Mouse (Mus musculus) G1E (cell line): ENCODE results near the gene Cnst. TPM values are rescaled to one million over a fixed set of nuclear protein-coding genes. Genes with fewer than 3 reads are reported as not detected.

Experiments
- ATAC-seq: 2 replicates; pipeline ENCODE4 v1.8.0; 2016; ENCODE audit warnings: mild to moderate bottlenecking; ENCODE audit not compliant: insufficient number of reproducible peaks, poor library complexity, low FRiP score, severe bottlenecking; ENCODE audit errors: extremely low read depth
- DNase-seq: peaks from one replicate; pipeline ENCODE4 v3.0.0; 2012; ENCODE audit warnings: low spot score
- H3K27me3 ChIP-seq: 2 replicates; pipeline ENCODE4 v1.6.1; 2012; ENCODE audit warnings: mild to moderate bottlenecking, low read length, inconsistent platforms; ENCODE audit not compliant: insufficient read depth
- H3K36me3 ChIP-seq: replicated peaks from 2 replicates; pipeline ENCODE3; 2012; ENCODE audit warnings: mild to moderate bottlenecking, inconsistent platforms
- H3K4me1 ChIP-seq: 2 replicates; pipeline ENCODE4 v1.6.1; 2012; ENCODE audit warnings: low read depth, low read length, inconsistent platforms, mixed read lengths; ENCODE audit not compliant: insufficient read depth
- H3K4me3 ChIP-seq: 2 replicates; pipeline ENCODE4 v1.5.1; 2012; ENCODE audit warnings: low read depth, mild to moderate bottlenecking, inconsistent platforms, low read length, moderate library complexity, mixed read lengths
- H3K9me3 ChIP-seq: replicated peaks from 2 replicates; pipeline ENCODE4 v1.6.1; 2012; ENCODE audit warnings: inconsistent platforms
- CTCF ChIP-seq: IDR thresholded peaks from 2 replicates; pipeline ENCODE4 v1.5.1; 2012; ENCODE audit warnings: low read depth, low read length, inconsistent platforms, mixed read lengths
- GATA1 ChIP-seq: IDR thresholded peaks from 2 replicates; pipeline ENCODE4 v1.6.1; 2012; ENCODE audit warnings: borderline replicate concordance, low read length, inconsistent platforms, mixed read lengths
- GATA2 ChIP-seq: IDR thresholded peaks from 2 replicates; pipeline ENCODE4 v1.6.1; 2012; ENCODE audit warnings: low read depth, low read length, inconsistent platforms, borderline replicate concordance
- POLR2AphosphoS5 ChIP-seq: IDR thresholded peaks from 2 replicates; pipeline ENCODE4 v1.6.1; 2012; ENCODE audit warnings: low read depth, low read length, inconsistent platforms; ENCODE audit not compliant: insufficient replicate concordance
- TAL1 ChIP-seq: conservative IDR thresholded peaks from 2 replicates; pipeline ENCODE4 v1.6.1; 2012; ENCODE audit warnings: low read depth, low read length, inconsistent platforms, mixed read lengths
- polyA plus RNA-seq: library from polyadenylated mRNA; stranded (reverse); fragments of >175 nt; gene quantifications from 2 replicates; pipeline ENCODE4 v1.2.3, GENCODE M21; 2012
- total RNA-seq, 2 experiments: library from RNA; stranded (forward) in 1 of 2; stranded (reverse) in 1 of 2; fragments of 200-1000 nt in 1 of 2; fragments of >200 nt in 1 of 2; fragmentation: Nextera tagmentation in 1 of 2; gene quantifications; 2 replicates each; pipeline ENCODE4 v1.2.3; 2014 to 2017

Cnst gene
- total and polyA plus RNA-seq, 3 experiments, result 14.4 to 32.9 (median 27.1) TPM

DNA sequence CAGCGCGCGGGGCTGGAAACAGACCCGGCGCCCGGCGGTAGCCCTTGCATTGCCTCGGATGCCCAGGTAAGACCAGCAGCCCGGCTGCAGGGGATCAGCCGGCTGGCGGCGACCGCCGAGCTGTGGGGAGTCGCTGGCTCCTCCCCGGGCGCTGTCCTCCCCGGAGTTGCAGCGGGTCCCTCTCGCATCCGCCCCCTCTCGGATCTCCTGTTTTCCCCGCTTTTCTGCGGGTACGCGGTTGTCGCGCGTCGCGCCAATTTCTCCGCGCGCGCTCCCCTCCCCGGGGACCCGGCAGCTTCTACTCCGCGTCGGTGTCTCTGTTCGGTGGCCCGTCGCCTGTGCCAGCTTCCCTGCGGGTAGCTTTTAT, 364 bp downstream of the Cnst start:
- Histone ChIP-seq H3K4me1 (peaks cover 62% of the 10 kb centered on the region), H3K9me3 (no peaks in the 10 kb centered on the region), H3K36me3 (peaks cover 45% of the 10 kb centered on the region), H3K27me3 (no peaks in the 10 kb centered on the region), H3K4me3 (peak overlapping the region; percentile 87)
- no peak for ATAC-seq
- TF ChIP-seq CTCF, result no peak
- no peak for TF ChIP-seq TAL1
- TF ChIP-seq GATA2, result no peak
- no peak for TF ChIP-seq GATA1
- TF ChIP-seq POLR2AphosphoS5, result no peak
- DNase-seq, result peak; percentile 77

DNA sequence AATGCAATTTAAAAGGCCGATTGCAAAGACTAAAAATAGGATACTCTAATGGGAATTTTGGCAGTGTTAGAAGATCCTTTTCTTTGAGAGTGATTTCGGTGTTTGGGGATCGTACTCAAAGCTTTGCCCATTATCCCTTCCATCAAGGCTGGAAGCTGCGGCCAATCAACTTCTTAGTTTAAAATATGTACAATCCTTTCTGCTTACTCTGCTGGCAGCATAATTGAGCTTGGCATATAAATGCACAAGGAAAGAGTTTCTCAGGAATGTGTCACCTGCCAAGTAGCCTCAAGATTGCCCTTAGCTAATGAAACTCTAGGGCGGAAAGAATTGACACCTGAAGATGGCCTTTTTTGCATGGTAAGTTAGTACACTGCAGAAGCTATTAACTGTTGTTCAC, 1.0 kb downstream of the Cnst start:
- no peaks in the 10 kb centered on the region for H3K9me3 ChIP-seq
- ATAC-seq (no peak), DNase-seq (no peak)
- H3K4me3 ChIP-seq, result peak overlapping the region; percentile 87
- TF ChIP-seq GATA1 (no peak), POLR2AphosphoS5 (no peak)
- H3K4me1 ChIP-seq, result peaks cover 66% of the 10 kb centered on the region
- H3K36me3 ChIP-seq, result peaks cover 42% of the 10 kb centered on the region
- H3K27me3 ChIP-seq, result no peaks in the 10 kb centered on the region

- H3K27me3 ChIP-seq, result no peaks in the 10 kb centered on the region
- no peaks in the 10 kb centered on the region for H3K9me3 ChIP-seq
- ATAC-seq (no peak), DNase-seq (no peak)
- peaks cover 72% of the 10 kb centered on the region for H3K4me1 ChIP-seq
- peaks cover 37% of the 10 kb centered on the region for H3K36me3 ChIP-seq
- TF ChIP-seq GATA1 (no peak), POLR2AphosphoS5 (no peak), CTCF (no peak), TAL1 (no peak), GATA2 (no peak)
- H3K4me3 ChIP-seq, result peak overlapping the region; percentile 68
These were observed 2.0 kb downstream of the Cnst start for GRCm38 (mm10) chr1:179548220-179548619.

DNA sequence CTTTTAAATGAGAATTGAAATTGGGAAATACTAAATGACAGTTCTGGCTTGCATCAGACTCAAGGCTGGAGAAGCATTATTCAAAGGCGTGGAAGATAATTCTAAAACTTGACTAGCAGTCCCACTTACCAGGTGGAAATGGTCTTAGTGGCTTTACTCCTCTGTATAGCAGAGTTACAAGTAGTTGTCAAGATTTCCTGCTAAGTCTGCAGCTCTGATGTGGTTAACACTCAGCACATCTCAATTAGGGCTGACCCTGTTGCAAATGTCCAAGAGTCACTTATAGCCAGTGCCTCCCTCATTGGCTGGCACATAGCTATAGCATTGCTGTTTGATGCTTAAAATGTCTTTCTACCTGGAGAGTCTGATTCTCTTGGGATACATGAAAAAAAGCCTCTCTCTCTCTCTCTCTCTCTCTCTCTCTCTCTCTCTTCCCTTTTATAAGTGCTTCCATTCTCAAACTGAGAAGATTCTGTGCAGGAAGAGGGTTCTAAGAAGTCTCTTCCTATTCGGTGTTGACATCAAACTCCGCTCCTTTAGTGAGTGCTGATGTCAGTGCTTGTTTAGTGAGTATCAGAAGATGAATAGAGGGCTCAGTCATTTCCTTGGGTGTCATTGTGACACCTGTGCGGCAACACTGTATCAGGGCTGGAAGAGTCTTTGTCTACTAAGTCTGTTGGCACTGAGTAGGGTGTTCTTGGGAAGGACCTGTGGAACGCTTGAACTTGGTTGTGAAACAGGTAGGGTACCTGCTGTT, 3.0 kb downstream of the Cnst start:
- peaks cover 30% of the 10 kb centered on the region for H3K36me3 ChIP-seq
- H3K27me3 ChIP-seq, result no peaks in the 10 kb centered on the region
- ATAC-seq (no peak), DNase-seq (no peak)
- peaks cover 73% of the 10 kb centered on the region for H3K4me1 ChIP-seq
- H3K9me3 ChIP-seq, result no peaks in the 10 kb centered on the region
- no peak overlapping the region for H3K4me3 ChIP-seq
- TF ChIP-seq TAL1 (no peak), POLR2AphosphoS5 (no peak), CTCF (no peak), GATA1 (no peak), GATA2 (no peak)

GRCm38 (mm10) chr1:179551336-179551735, 5.2 kb downstream of the Cnst start:
- peaks cover 32% of the 10 kb centered on the region for H3K36me3 ChIP-seq
- H3K4me3 ChIP-seq, result no peak overlapping the region; the same call in 1 of the 2 replicates
- ATAC-seq (peak; percentile 80), DNase-seq (peak; percentile 46)
- peaks cover 73% of the 10 kb centered on the region for H3K4me1 ChIP-seq
- H3K9me3 ChIP-seq, result no peaks in the 10 kb centered on the region
- TF ChIP-seq GATA1, result no peak
- TF ChIP-seq TAL1, result peak; percentile 82
- TF ChIP-seq CTCF, result no peak
- H3K27me3 ChIP-seq, result no peaks in the 10 kb centered on the region

DNA sequence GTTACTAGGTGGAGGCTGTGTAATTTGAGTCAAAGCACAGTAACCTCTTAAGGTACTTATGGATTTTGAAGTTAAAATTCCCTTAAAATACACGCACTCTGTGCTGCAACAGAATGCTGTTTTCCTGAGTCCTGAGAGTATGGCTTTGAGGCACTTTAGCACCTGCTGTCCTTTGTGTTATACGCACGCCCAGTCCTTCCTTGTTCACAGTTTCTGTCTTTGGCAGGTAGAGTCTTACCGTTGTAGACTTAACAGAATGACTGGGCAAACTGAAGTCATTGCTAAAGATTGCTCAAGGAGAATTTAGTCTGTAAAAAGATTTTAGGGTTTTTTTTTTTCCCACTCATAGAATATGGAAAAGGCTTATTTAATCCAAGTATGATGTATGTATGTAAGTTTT, 5.8 kb downstream of the Cnst start:
- no peaks in the 10 kb centered on the region for H3K27me3 ChIP-seq
- peaks cover 79% of the 10 kb centered on the region for H3K4me1 ChIP-seq
- DNase-seq, result no peak
- no peak overlapping the region; the same call in 1 of the 2 replicates for H3K4me3 ChIP-seq
- no peak for TF ChIP-seq GATA2
- TF ChIP-seq POLR2AphosphoS5, result no peak
- no peak for TF ChIP-seq GATA1
- no peak for TF ChIP-seq TAL1
- no peak for TF ChIP-seq CTCF
- no peaks in the 10 kb centered on the region for H3K9me3 ChIP-seq
- no peak for ATAC-seq
- peaks cover 38% of the 10 kb centered on the region for H3K36me3 ChIP-seq
